Mouse (Mus musculus): ENCODE results near the gene Aplf. TPM values are rescaled to one million over a fixed set of nuclear protein-coding genes. Genes with fewer than 3 reads are reported as not detected.

The Aplf gene
- polyA plus RNA-seq, 1 experiment from 2014 or later: 13.6 TPM

DNA sequence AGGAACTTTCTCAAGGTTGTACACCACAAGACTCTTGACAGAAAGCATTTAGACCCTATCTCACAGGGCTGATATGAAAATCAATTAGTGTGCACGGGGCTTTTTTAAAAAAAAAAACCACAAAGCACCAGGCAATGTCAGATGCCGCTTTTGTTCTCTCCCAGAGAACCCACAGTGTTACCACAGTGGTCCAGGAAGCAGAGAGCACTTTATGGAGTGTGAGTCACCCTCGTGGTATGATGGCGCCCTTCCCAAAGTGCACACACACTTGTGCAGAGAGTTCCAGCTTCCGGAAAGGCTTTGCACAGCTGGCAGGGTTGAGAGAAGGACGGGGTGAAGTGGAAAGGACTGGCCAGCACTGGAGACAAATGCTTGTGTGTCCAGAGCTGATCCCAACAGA is 89.5 kb downstream of the Aplf start:
- 73% methylated on average over 6 of the region's 6 CpGs for WGBS
- Histone ChIP-seq H3K9me3 (ENCODE audit: control insufficient read depth, low read length) (no peaks in the 10 kb centered on the region), H3K4me2 (ENCODE audit: low read length) (no peak overlapping the region), H3K4me3 (replicated peaks; ENCODE audit: low read length) (no peak overlapping the region), H3K27me3 (replicated peaks; ENCODE audit: control insufficient read depth, insufficient read depth, low read length) (no peaks in the 10 kb centered on the region), H3K27ac (ENCODE audit: low read length) (no peak overlapping the region), H3K36me3 (ENCODE audit: control insufficient read depth, insufficient read depth) (no peaks in the 10 kb centered on the region), H3K9ac (replicated peaks; ENCODE audit: low read depth, low read length) (no peak overlapping the region), H3K4me1 (replicated peaks; ENCODE audit: control insufficient read depth, insufficient read depth, low read length) (no peaks in the 10 kb centered on the region)
- ATAC-seq: no peak

- Histone ChIP-seq H3K4me1 (replicated peaks; ENCODE audit: control insufficient read depth, insufficient read depth, low read length) (no peaks in the 10 kb centered on the region), H3K4me3 (replicated peaks; ENCODE audit: low read length) (no peak overlapping the region), H3K9me3 (ENCODE audit: control insufficient read depth, low read length) (no peaks in the 10 kb centered on the region), H3K36me3 (ENCODE audit: control insufficient read depth, insufficient read depth) (no peaks in the 10 kb centered on the region), H3K27ac (ENCODE audit: low read length) (no peak overlapping the region), H3K4me2 (ENCODE audit: low read length) (no peak overlapping the region), H3K9ac (replicated peaks; ENCODE audit: low read depth, low read length) (no peak overlapping the region), H3K27me3 (replicated peaks; ENCODE audit: control insufficient read depth, insufficient read depth, low read length) (no peaks in the 10 kb centered on the region)
- 93% methylated on average over 18 of the region's 18 CpGs for WGBS
- ATAC-seq: no peak
Observed at GRCm38 (mm10) chr6:87581581-87581980, 90.4 kb downstream of the Aplf start.

DNA sequence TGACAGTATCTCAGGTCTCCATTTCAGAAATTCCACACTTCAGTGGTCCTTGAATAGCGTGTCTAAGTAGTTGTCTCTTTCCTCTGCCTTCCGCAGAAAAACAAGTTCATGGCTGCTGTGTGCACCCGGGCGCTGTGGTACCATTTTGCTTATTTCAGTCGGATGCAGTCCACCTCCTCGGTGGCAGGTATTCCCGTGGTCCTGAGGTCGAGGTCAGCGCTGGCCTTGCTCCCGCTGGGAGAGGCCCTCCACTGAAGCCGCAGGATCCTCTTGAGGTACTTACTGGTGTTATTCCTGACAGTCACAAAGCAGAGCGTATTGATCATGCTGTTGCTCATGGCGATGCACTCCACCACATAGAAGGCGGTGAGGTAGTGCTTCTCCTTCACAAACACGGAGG is 90.9 kb downstream of the Aplf start:
- Histone ChIP-seq H3K4me3 (replicated peaks; ENCODE audit: low read length) (no peak overlapping the region), H3K9ac (replicated peaks; ENCODE audit: low read depth, low read length) (no peak overlapping the region)
- no peak for ATAC-seq

More for the DNA sequence above, 90.9 kb downstream of the Aplf start:
- H3K27ac ChIP-seq (ENCODE audit: low read length): no peak overlapping the region
- H3K4me2 ChIP-seq (ENCODE audit: low read length): no peak overlapping the region
- H3K36me3 ChIP-seq (ENCODE audit: control insufficient read depth, insufficient read depth): no peaks in the 10 kb centered on the region
- no peaks in the 10 kb centered on the region for H3K9me3 ChIP-seq (ENCODE audit: control insufficient read depth, low read length)
- H3K27me3 ChIP-seq (replicated peaks; ENCODE audit: control insufficient read depth, insufficient read depth, low read length): no peaks in the 10 kb centered on the region
- no peaks in the 10 kb centered on the region for H3K4me1 ChIP-seq (replicated peaks; ENCODE audit: control insufficient read depth, insufficient read depth, low read length)
- WGBS: 86% methylated on average over 15 of the region's 15 CpGs

Other genes starting within 250 kb of the Aplf start
- not detected in 2 replicates for gene Bmp10, start 243.2 kb downstream of the Aplf start, polyA plus RNA-seq (2015; fragmentation: Nextera tagmentation; extraction: Ambion mirVana)
- gene Arhgap25, start 138.9 kb downstream of the Aplf start, polyA plus RNA-seq (2015; fragmentation: Nextera tagmentation; extraction: Ambion mirVana): 2.2 and 2.7 TPM in 2 replicates
- gene Prokr1, start 81.5 kb downstream of the Aplf start, polyA plus RNA-seq (2015; fragmentation: Nextera tagmentation; extraction: Ambion mirVana): 2.5 and 4.3 TPM in 2 replicates
- 1.8 and 2.3 TPM in 2 replicates for gene Efcc1, start 58.7 kb upstream of the Aplf start, polyA plus RNA-seq (2015; fragmentation: Nextera tagmentation; extraction: Ambion mirVana)
- 0.24 and 0.39 TPM in 2 replicates for gene Gp9, start 105.9 kb upstream of the Aplf start, polyA plus RNA-seq (2015; fragmentation: Nextera tagmentation; extraction: Ambion mirVana)
- 6.1 and 8.0 TPM in 2 replicates for gene Rab43, start 140.0 kb upstream of the Aplf start, polyA plus RNA-seq (2015; fragmentation: Nextera tagmentation; extraction: Ambion mirVana)
- 2.5 and 4.4 TPM in 2 replicates for gene Gm45140, start 163.6 kb upstream of the Aplf start, polyA plus RNA-seq (2015; fragmentation: Nextera tagmentation; extraction: Ambion mirVana)
- gene Isy1, start 166.6 kb upstream of the Aplf start, polyA plus RNA-seq (2015; fragmentation: Nextera tagmentation; extraction: Ambion mirVana): 28.2 and 30.2 TPM in 2 replicates
- 685 and 747 TPM in 2 replicates for gene Cnbp, start 178.9 kb upstream of the Aplf start, polyA plus RNA-seq (2015; fragmentation: Nextera tagmentation; extraction: Ambion mirVana)
- gene Copg1, start 215.6 kb upstream of the Aplf start, polyA plus RNA-seq (2015; fragmentation: Nextera tagmentation; extraction: Ambion mirVana): 173 and 186 TPM in 2 replicates
- 57.9 and 62.9 TPM in 2 replicates for gene Hmces, start 241.7 kb upstream of the Aplf start, polyA plus RNA-seq (2015; fragmentation: Nextera tagmentation; extraction: Ambion mirVana)

All from forebrain, embryonic 16.5 days (tissue).